Mouse (Mus musculus) MEL (cell line): Measurements from ENCODE around the gene Hps4. TPM values are rescaled to one million over a fixed set of nuclear protein-coding genes. Genes with fewer than 3 reads are reported as not detected.

Source experiments
- DNase-seq: peaks from one replicate; pipeline ENCODE4 v3.0.0; 2011; ENCODE audit warnings: low read depth, low spot score
- H3K27ac ChIP-seq: 2 replicates; pipeline ENCODE4 v1.5.1; 2012; ENCODE audit warnings: low read depth, mild to moderate bottlenecking, control low read depth, low read length, moderate library complexity; ENCODE audit not compliant: control insufficient read depth
- H3K27me3 ChIP-seq, 2 experiments: fragments of 150-350 bp in 1 of 2; sonication (generic) in 1 of 2; 2 replicates each; pipeline ENCODE4 v1.6.1; 2012; ENCODE audit warnings: low read length in 2 of 2, mild to moderate bottlenecking in 2 of 2, improper control_type of control experiment in 1 of 2, moderate library complexity in 1 of 2; ENCODE audit not compliant: insufficient read depth in 2 of 2, control insufficient read depth in 1 of 2
- H3K36me3 ChIP-seq, 2 experiments: 2 replicates each; pipeline ENCODE4 v1.6.1; 2012 to 2014; ENCODE audit warnings: low read length in 2 of 2, improper control_type of control experiment in 1 of 2, inconsistent platforms in 1 of 2, mild to moderate bottlenecking in 1 of 2; ENCODE audit not compliant: insufficient read depth in 2 of 2, control insufficient read depth in 1 of 2
- H3K4me1 ChIP-seq, 2 experiments: fragments of 150-350 bp in 1 of 2; sonication (generic) in 1 of 2; 2 replicates each; pipeline ENCODE4 v1.6.1; 2012; ENCODE audit warnings: low read length in 2 of 2, improper control_type of control experiment in 1 of 2, mild to moderate bottlenecking in 1 of 2; ENCODE audit not compliant: insufficient read depth in 2 of 2, control insufficient read depth in 1 of 2
- H3K4me3 ChIP-seq, 2 experiments: fragments of 150-350 bp in 1 of 2; sonication (generic) in 1 of 2; 2 replicates each; pipeline ENCODE4 v1.5.1; 2012; ENCODE audit warnings: low read depth in 2 of 2, low read length in 2 of 2, mild to moderate bottlenecking in 2 of 2, moderate library complexity in 2 of 2, control low read depth in 1 of 2, improper control_type of control experiment in 1 of 2; ENCODE audit not compliant: control insufficient read depth in 1 of 2, insufficient read depth in 1 of 2
- H3K79me2 ChIP-seq: 2 replicates; pipeline ENCODE4 v1.6.1; 2012; ENCODE audit warnings: mild to moderate bottlenecking, low read length, moderate library complexity; ENCODE audit not compliant: control insufficient read depth, poor library complexity, insufficient read depth
- H3K9ac ChIP-seq: 2 replicates; pipeline ENCODE4 v1.6.1; 2012; ENCODE audit warnings: low read depth, mild to moderate bottlenecking, control low read depth, low read length, moderate library complexity; ENCODE audit not compliant: control insufficient read depth, poor library complexity, severe bottlenecking
- H3K9me3 ChIP-seq: fragments of 150-350 bp; sonication (generic); replicated peaks from 2 replicates; pipeline ENCODE4 v1.6.1; 2012; ENCODE audit warnings: mild to moderate bottlenecking, low read length, improper control_type of control experiment, moderate library complexity; ENCODE audit not compliant: insufficient read depth
- CHD2 ChIP-seq: IDR thresholded peaks from 2 replicates; pipeline ENCODE4 v1.6.1; 2011; ENCODE audit warnings: low read length, improper control_type of control experiment
- CTCF ChIP-seq, 3 experiments: IDR thresholded peaks in 2 of 3; conservative IDR thresholded peaks in 1 of 3; 2 replicates each; pipeline ENCODE4 v1.5.1; 2011 to 2012; ENCODE audit warnings: low read length in 3 of 3, low read depth in 2 of 3, mild to moderate bottlenecking in 2 of 3, improper control_type of control experiment in 1 of 3, inconsistent platforms in 1 of 3, mixed read lengths in 1 of 3, moderate library complexity in 1 of 3; ENCODE audit not compliant: control insufficient read depth in 1 of 3, insufficient read depth in 1 of 3, poor library complexity in 1 of 3, severe bottlenecking in 1 of 3
- EP300 ChIP-seq, 2 experiments: IDR thresholded peaks; 2 replicates each; pipeline ENCODE4 v1.6.1; 2011; ENCODE audit warnings: improper control_type of control experiment in 2 of 2, low read length in 2 of 2, low read depth in 1 of 2, mild to moderate bottlenecking in 1 of 2
- ETS1 ChIP-seq: IDR thresholded peaks from 2 replicates; pipeline ENCODE4 v1.6.1; 2012; ENCODE audit warnings: low read depth, mild to moderate bottlenecking, inconsistent platforms, low read length, improper control_type of control experiment, moderate library complexity
- GABPA ChIP-seq: IDR thresholded peaks from 2 replicates; pipeline ENCODE4 v1.6.1; 2012; ENCODE audit warnings: low read depth, mild to moderate bottlenecking, inconsistent platforms, low read length, improper control_type of control experiment, moderate library complexity
- GATA1 ChIP-seq: IDR thresholded peaks from 2 replicates; pipeline ENCODE4 v1.6.1; 2011; ENCODE audit warnings: low read depth, low read length, improper control_type of control experiment
- JUND ChIP-seq: IDR thresholded peaks from 2 replicates; pipeline ENCODE4 v1.6.1; 2011; ENCODE audit warnings: low read depth, mild to moderate bottlenecking, improper control_type of control experiment, low read length
- MXI1 ChIP-seq: IDR thresholded peaks from 2 replicates; pipeline ENCODE4 v1.6.1; 2011; ENCODE audit warnings: mild to moderate bottlenecking, low read depth, low read length, improper control_type of control experiment
- NELFE ChIP-seq: IDR thresholded peaks from 2 replicates; pipeline ENCODE4 v1.6.1; 2011; ENCODE audit warnings: low read depth, low read length, improper control_type of control experiment
- RCOR1 ChIP-seq: IDR thresholded peaks from 2 replicates; pipeline ENCODE4 v1.6.1; 2012; ENCODE audit warnings: low read depth, mild to moderate bottlenecking, inconsistent platforms, low read length, improper control_type of control experiment
- TAL1 ChIP-seq: IDR thresholded peaks from 2 replicates; pipeline ENCODE4 v1.6.1; 2012; ENCODE audit warnings: mild to moderate bottlenecking, inconsistent platforms, low read length, moderate library complexity, mixed read lengths
- TBP ChIP-seq: IDR thresholded peaks from 2 replicates; pipeline ENCODE4 v1.8.0; 2011; ENCODE audit warnings: low read depth, low read length, improper control_type of control experiment
- TCF12 ChIP-seq: IDR thresholded peaks from 2 replicates; pipeline ENCODE4 v1.6.1; 2014; ENCODE audit warnings: low read depth, mild to moderate bottlenecking, inconsistent platforms, low read length, improper control_type of control experiment, moderate library complexity
- UBTF ChIP-seq: IDR thresholded peaks from 2 replicates; pipeline ENCODE4 v1.6.1; 2012; ENCODE audit warnings: low read depth, mild to moderate bottlenecking, inconsistent platforms, low read length, improper control_type of control experiment, moderate library complexity, borderline replicate concordance; ENCODE audit not compliant: insufficient read depth
- USF1 ChIP-seq: IDR thresholded peaks from 2 replicates; pipeline ENCODE4 v1.6.1; 2014; ENCODE audit warnings: low read depth, mild to moderate bottlenecking, inconsistent platforms, low read length, improper control_type of control experiment, moderate library complexity
- ZKSCAN1 ChIP-seq: IDR thresholded peaks from 2 replicates; pipeline ENCODE4 v1.6.1; 2012; ENCODE audit warnings: low read depth, mild to moderate bottlenecking, inconsistent platforms, low read length, improper control_type of control experiment, moderate library complexity
- ZNF384 ChIP-seq: IDR thresholded peaks from 2 replicates; pipeline ENCODE4 v1.6.1; 2012; ENCODE audit warnings: low read depth, mild to moderate bottlenecking, inconsistent platforms, low read length, improper control_type of control experiment
- polyA plus RNA-seq, 2 experiments: library from polyadenylated mRNA; stranded (reverse) in 1 of 2; unstranded in 1 of 2; fragments of >175 nt in 1 of 2; fragments of >200 nt in 1 of 2; gene quantifications; 2 replicates each; pipeline versions ENCODE4 v1.2.1 to v1.2.4; 2012; ENCODE audit warnings: low replicate concordance in 2 of 2, low read depth in 1 of 2; ENCODE audit not compliant: insufficient read length in 2 of 2, insufficient read depth in 1 of 2, missing spikeins in 1 of 2
- total RNA-seq: library from RNA; depleted of rRNA; stranded (reverse); fragments of 300-350 nt; gene quantifications from 2 replicates; pipeline ENCODE4 v1.2.3, GENCODE M21; 2012

The Hps4 gene
- total and polyA plus RNA-seq, 3 experiments, result 37.1 to 41.7 TPM; not detected in 1

DNA sequence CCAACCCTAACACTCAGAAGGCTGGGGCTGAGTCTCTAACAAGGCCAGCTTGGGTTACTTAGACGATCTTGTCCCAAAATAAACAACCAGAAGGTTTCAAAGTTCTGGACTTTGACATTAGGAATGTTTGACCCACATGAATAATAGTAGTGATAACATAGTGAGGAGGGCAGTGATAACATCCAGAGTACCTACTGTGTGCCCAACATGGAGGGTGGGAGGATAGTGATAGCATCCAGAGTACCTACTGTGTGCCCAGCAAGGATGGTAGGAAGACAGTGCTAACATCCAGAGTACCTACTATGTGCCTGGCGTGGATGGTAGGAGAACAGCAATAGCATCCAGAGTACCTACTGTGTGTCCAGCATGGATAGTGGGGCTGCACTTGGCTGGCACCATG, 49.1 kb upstream of the Hps4 start:
- peaks cover 68% of the 10 kb centered on the region for H3K79me2 ChIP-seq
- DNase-seq, result no peak
- no peaks in the 10 kb centered on the region for H3K27me3 ChIP-seq
- H3K27ac ChIP-seq, result no peak overlapping the region
- peaks cover 0 to 25% of the 10 kb centered on the region in 2 experiments; a peak in 2 of 4 replicates for H3K36me3 ChIP-seq
- no peak overlapping the region for H3K9ac ChIP-seq
- H3K4me1 ChIP-seq, result peaks cover 23 to 46% of the 10 kb centered on the region in 2 experiments
- TF ChIP-seq NELFE (no peak), ZKSCAN1 (peak; percentile 97)
- no peaks in the 10 kb centered on the region for H3K9me3 ChIP-seq
- no peak overlapping the region for H3K4me3 ChIP-seq

DNA sequence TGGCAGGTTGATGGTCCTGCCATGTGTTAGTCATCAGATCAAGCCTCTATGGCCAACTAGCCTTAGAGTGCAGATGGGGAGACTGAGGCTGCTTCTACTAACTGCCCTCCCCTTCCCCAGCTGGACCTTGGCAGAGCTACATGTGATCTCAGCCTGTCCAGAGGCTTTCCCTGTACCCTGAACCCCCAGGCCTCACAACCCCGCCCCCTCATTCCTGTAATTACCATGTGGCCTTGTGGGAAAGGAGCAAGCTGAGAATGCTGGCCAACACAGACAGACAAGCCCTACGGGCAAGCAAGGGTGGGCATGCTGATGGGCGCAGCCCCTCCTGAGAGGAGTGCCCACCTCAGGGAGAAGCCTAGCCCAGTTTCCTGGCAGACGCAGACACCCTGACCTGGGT, 48.2 kb upstream of the Hps4 start:
- Histone ChIP-seq H3K9me3 (no peaks in the 10 kb centered on the region), H3K27ac (peak overlapping the region; percentile 40), H3K4me3 (no peak overlapping the region), H3K79me2 (peaks cover 65% of the 10 kb centered on the region), H3K4me1 (peaks cover 23 to 42% of the 10 kb centered on the region in 2 experiments), H3K9ac (no peak overlapping the region), H3K36me3 (peaks cover 0 to 25% of the 10 kb centered on the region in 2 experiments; a peak in 2 of 4 replicates), H3K27me3 (no peaks in the 10 kb centered on the region)
- TF ChIP-seq ZNF384 (no peak), CHD2 (no peak)
- DNase-seq, result no peak

DNA sequence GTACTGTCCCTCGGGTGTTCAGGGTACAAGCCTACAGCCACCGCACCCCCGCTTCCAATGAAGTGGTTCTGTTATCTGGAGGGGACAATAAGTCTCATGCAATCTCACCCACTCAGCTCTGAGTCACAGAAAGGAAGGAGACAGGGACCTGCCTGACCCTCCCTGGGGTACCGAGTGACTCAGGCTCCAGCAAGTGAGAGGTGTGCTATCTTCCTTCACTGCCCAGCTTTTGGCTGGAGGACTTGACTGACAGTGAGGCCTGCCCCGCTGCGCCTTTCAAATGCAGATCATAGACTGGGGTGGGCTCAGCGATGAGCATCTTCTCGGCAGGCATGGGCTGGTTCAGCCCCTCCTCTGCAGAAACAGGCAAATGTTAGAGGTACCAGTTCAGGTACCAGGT, 47.7 kb upstream of the Hps4 start:
- TF ChIP-seq ETS1 (peak; percentile 48; the same call in 1 of the 2 replicates), RCOR1 (peak; percentile 28; the same call in 1 of the 2 replicates), TBP (peak; percentile 99), TCF12 (0 out of 2 replicates have a peak, but pooled peaks have one; percentile 23), JUND (0 out of 2 replicates have a peak, but pooled peaks have one; percentile 69), TAL1 (peak; percentile 70), GABPA (no peak), CHD2 (no peak), UBTF (peak; percentile 96), NELFE (no peak), MXI1 (no peak), USF1 (no peak), CTCF (IDR thresholded peaks at IDR 0.05 in 2 of 3, conservative IDR thresholded peaks at IDR 0.05 in 1 of 3; ENCODE audit: control insufficient read depth in 1 of 3, insufficient read depth in 1 of 3, low read depth in 2 of 3, low read length in 3 of 3, poor library complexity in 1 of 3, severe bottlenecking in 1 of 3) (no peak), GATA1 (peak; percentile 70), EP300 (IDR thresholded peaks at IDR 0.05; ENCODE audit: low read depth in 1 of 2, low read length in 2 of 2) (peak; percentile 78)
- Histone ChIP-seq H3K9me3 (no peaks in the 10 kb centered on the region), H3K4me3 (no peak overlapping the region), H3K36me3 (peaks cover 0 to 25% of the 10 kb centered on the region in 2 experiments; a peak in 2 of 4 replicates), H3K79me2 (peaks cover 62% of the 10 kb centered on the region), H3K9ac (peak overlapping the region; percentile 11; the same call in 1 of the 2 replicates), H3K27me3 (no peaks in the 10 kb centered on the region), H3K4me1 (peaks cover 23 to 42% of the 10 kb centered on the region in 2 experiments), H3K27ac (peak overlapping the region; percentile 57)
- DNase-seq, result peak; percentile 74
